Mouse (Mus musculus) heart, adult 11 months (tissue): ENCODE data around the gene Aqp7.

Experiments
- DNase-seq: peaks from one replicate; pipeline ENCODE4 v3.0.0; 2022

The Aqp7 gene

DNA sequence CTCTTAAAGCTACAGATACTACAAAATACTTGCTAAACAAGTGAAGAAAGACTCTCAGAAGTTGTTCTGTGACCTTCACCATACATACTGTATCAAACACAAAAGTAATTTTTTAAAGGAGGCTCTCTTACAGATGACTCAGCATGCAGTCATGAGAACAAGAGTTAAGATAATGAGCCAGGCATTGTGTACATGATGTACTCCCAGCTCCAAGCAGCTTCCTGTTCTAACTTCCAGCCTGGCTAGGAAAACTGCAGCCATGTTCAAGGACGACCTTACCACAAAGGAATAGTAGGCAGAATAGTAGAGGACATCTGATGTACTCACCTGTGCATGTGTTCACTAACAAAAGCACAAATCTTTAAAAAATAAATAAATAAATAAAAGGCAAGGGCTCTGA, 47.7 kb downstream of the Aqp7 start:
- DNase-seq, result peak; percentile 77

DNA sequence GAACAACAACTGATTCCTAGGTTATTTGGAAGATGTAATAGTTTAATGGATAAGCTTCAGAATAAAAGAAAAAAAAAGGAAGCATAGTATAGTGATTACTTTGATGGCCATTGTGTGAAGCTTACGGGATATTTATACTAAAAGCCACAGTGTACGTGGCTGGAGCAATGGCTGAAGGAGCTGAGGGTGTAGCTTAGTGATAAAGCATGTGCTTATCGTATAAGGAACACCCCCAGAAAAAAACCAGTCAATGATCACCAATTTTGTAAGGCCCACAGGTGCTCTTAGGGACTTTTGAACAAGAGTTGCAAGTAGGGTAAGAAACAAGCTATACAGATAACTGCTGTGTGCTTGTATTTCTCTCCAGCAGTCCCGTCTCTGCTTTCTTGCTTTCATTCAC, 50.0 kb downstream of the Aqp7 start:
- DNase-seq, result no peak

DNA sequence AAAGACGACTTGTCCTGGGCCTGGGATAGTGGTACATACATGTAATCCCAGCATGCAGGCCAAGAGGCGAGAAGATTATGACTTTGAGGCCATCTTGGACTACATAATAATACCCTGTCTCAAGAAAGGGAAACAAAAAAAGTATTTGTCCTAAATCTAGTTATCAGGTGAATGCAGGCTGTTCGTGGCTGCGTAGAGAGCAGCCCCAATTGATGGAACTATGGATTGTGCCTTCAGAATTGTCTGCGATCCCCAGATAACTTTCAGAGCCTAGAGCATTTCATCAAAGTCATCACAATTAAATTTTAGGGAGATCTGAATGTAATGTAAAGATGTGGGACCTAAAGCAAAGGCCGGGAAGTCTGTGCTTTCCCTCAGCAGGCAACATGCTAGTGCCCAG, 51.6 kb downstream of the Aqp7 start:
- DNase-seq, result no peak

DNA sequence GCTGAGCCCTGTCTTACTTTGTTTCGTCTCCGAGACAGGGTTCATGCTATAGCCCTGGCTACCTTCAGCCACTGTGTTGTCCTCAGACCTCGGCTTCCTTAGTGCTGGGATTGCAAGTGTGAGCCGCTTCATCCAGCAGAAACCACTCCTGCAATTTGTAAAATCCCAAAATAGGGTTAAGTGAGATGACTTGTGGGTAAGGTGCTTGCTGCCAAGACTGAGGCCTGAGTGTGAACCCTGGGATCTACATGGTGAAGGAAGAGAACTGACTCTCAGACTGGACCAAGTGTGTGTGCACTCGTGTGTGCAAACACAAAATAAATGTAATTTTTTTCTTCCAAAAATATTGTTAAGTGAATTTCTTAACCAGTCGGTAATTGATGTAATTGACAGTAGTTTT, 58.3 kb downstream of the Aqp7 start:
- peak; percentile 66 for DNase-seq

DNA sequence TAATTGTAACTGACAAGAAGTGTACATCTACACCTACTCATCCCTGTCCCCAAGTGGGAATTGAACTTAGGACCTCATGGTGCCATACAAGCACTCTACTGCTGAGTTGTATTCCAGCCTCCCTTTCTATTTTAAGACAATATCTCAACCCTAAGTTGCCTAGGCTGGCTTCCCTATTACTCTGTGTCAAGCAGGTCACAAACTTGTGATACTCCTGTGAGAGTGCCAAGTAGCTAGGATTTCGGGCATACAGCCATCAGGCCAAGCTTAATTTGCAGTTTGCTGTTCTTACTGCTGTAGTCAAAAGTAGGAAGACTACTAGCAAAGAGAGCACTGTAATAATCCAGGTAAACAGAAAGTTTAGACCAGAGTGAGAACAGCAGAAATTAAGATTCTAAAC, 64.3 kb downstream of the Aqp7 start:
- peak; percentile 94 for DNase-seq
